Mouse (Mus musculus): ENCODE results near the gene Efna5.

Efna5 gene

GRCm38 (mm10) chr17:62613232-62613631, 267.9 kb downstream of the Efna5 start:
- DNase-seq (ENCODE audit: low spot score in 2 of 2) = no peak

DNA sequence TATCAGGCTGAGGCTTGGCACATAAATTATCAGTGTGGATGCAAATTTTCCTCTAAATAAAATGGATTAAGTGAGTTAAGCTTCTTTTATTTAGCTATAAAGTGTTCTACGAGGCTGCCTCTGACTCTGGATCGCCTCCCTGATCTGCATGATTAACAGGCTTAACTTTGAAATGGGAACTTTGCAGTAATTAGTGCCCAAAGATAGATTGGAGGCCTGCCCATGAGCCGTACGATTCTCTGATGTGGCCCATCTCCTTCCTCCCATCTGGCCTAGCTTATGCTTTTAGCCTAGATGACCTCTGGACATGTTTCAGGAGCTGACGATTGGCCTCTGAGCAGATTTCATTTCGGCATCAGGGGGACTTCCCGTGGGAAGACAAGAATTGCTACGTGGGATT, 273.0 kb downstream of the Efna5 start:
- no peak for DNase-seq (ENCODE audit: low spot score in 2 of 2)

- no peak for DNase-seq (ENCODE audit: low spot score in 2 of 2)
Observed at GRCm38 (mm10) chr17:62607304-62607914, 273.7 kb downstream of the Efna5 start.

GRCm38 (mm10) chr17:62606681-62607080, 274.4 kb downstream of the Efna5 start:
- no peak for DNase-seq (ENCODE audit: low spot score in 2 of 2)

DNA sequence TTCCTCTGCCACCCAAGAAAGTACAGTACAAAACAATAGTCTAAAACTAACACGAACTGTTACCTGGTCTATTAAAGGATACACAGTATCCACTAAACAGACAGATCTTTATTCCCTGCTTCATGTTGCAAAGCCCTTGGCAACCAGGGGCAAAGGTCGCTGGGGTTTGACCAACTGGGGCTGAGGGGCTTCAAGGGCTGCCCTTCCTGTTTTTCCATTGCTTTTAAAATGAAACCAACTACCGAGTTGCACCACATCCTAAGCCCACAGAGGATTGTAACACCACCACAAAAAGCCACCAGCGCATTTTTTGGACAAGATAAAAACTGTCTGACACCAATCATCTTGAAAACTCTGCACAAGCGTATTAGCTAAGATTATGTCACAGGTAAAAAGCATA, 276.8 kb downstream of the Efna5 start:
- no peak for DNase-seq (ENCODE audit: low spot score in 2 of 2)

GRCm38 (mm10) chr17:62603604-62604003, 277.5 kb downstream of the Efna5 start:
- DNase-seq (ENCODE audit: low spot score in 2 of 2) = no peak

- no peak for DNase-seq (ENCODE audit: low spot score in 2 of 2)
Observed at GRCm38 (mm10) chr17:62598716-62599490, 282.2 kb downstream of the Efna5 start.

DNA sequence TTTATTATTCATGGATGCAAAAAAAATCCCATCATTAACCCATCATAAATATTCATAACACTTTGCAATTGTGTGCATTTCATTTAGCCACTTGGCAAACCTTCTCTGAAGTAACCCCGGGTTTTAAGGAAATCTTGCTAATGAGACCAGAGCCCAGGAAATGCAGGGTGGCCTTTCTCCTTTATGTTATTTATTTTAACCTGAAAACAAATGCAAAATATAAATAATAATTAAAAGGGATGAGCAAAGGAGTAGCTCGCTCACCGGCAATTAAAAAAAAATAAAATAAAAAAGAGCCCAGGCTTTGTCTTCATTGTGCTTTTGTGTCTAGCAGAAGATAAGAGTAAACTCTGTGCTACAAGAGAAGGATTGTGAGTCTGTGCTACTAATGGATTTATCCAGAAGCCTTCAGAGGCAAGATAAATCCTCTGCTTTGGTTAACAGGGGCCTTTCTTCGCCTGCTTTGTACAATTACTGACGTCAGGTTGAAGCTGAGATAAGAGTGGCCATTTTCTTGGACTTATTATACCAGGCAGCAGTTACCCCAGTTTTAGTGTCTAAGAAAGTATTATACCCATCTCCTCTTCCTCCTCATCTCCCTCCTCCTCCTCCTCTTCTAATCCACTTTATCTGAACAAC, 288.6 kb downstream of the Efna5 start:
- DNase-seq (ENCODE audit: low spot score in 2 of 2) = no peak

- DNase-seq (ENCODE audit: low spot score in 2 of 2) = no peak
Observed at GRCm38 (mm10) chr17:62591581-62592435, 289.3 kb downstream of the Efna5 start.

GRCm38 (mm10) chr17:62590685-62591460, 290.2 kb downstream of the Efna5 start:
- no peak for DNase-seq (ENCODE audit: low spot score in 2 of 2)

- no peak for DNase-seq (ENCODE audit: low spot score in 2 of 2)
Observed at GRCm38 (mm10) chr17:62580127-62580526, 301.0 kb downstream of the Efna5 start.

- no peak for DNase-seq (ENCODE audit: low spot score in 2 of 2)
Observed at GRCm38 (mm10) chr17:62579618-62580017, 301.5 kb downstream of the Efna5 start.

DNA sequence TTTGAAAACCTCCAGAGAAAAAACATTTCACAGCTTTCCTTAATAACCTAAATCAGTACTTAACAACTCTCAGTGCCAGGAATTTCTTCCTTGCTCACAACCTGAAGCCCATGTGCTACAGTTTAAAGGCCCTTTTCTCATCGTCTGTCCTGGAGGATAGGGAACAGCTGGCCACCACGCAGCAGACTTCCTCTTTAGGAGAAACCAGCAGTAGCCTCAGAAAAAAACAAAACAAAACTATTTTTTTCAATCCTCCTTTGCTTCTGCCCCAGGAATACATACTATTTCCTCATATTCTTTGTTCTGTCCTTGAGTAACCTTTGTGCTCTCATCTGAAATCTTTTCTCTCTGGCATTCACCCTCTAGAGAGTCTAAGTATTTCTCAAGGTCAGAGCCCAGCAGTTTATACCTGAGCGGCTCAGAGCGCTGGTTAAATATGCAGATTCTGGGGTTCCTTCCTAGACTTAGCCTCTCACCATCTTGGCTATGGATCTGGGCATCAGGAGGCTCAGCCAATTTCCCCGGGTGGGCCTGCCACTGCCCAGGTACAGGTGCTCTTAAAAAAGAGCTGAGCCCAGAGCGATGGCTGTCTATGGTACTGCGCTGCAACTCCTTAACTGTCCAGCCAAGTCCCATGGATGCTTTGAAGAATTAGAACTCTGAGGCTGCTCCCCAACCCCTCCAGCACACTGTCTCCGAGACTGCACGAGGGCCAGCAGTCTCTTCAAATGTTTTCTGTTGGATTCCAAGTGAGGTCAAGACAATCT, 306.4 kb downstream of the Efna5 start:
- DNase-seq (ENCODE audit: low spot score in 2 of 2) = no peak

DNA sequence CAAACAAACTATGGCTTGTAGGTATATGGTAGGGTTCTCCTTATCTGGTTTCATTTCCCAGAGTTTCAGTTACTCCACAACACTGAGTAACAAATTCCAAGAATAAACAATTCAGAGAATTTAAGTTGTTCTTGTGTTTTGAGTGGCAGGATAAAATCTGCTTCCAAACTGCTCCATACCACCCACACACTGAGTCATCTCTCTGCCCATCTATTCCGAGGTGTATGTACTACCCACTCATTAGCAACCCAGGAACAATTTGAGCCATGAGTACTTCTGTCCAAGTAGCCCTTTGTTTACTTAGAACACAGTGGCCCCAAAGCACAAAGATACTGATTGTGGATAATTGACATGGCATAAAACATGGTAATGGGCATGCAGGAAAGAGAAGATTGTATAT, 311.0 kb downstream of the Efna5 start:
- DNase-seq (ENCODE audit: low spot score in 2 of 2) = no peak

DNA sequence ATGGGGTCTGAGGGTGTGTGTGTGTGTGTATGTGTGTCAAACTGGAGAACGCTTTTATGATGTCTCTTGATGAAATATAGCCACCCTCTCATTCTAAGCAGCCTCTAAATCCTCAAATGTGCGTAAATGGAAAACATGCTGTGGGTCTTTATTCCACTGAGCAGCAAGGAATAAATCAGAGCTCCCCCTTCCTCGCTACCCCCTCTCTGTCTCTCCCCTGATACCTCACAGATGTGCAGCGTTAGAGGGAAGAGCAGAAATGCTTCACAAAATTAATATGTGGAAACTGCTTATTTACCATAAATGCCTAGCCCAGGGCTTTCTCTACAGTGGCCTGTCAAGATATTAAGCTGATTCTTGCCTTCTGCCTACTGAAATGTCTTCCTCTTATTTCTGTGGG, 313.1 kb downstream of the Efna5 start:
- no peak for DNase-seq (ENCODE audit: low spot score in 2 of 2)

GRCm38 (mm10) chr17:62565632-62566031, 315.5 kb downstream of the Efna5 start:
- DNase-seq (ENCODE audit: low spot score in 2 of 2) = no peak

- DNase-seq (ENCODE audit: low spot score in 2 of 2) = no peak
Observed at GRCm38 (mm10) chr17:62562439-62562838, 318.7 kb downstream of the Efna5 start.

- no peak for DNase-seq (ENCODE audit: low spot score in 2 of 2)
Observed at GRCm38 (mm10) chr17:62557215-62557614, 323.9 kb downstream of the Efna5 start.
